Mouse (Mus musculus): ENCODE data around the gene Prrc2b.

DNA sequence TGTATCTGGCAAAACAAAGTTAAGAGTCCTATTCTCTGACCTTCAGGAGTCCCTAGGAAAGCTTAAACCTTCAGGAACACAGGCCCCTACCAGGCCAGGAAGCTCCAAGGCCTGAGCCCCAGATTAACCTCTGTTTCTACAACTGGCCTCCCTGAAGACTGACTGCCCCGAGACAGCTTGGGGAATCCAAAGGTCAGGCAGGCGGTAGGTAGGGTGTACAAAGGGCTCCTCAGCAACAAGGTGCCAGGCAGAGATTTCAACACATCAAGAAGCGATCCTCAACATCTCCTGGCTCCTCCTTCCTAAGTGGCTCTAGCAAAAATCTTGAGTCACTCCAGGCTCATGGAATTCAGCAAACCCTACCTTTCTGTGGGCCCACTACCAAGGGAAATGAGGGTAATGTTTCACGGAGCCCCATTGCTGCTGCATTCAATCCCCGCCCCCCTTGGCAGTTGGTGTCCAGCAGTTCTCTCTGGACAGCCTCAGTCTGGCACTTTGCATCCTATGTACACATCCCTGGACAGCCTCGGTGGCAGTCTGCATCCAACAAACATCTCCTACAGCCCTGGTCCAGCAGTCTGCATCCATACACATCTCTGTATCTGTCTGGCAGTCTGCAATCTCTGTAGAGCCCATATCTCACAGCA, 108.1 kb downstream of the Prrc2b start:
- TF ChIP-seq POLR2A (IDR thresholded peaks at IDR 0.05; ENCODE audit: extremely low read depth, insufficient read depth, low read length) (no peak), CTCF (IDR thresholded peaks at IDR 0.05; ENCODE audit: low read depth, low read length) (no peak)

Measured in liver, adult 2 months (tissue).